Mouse (Mus musculus) liver, adult 2 months (tissue): ENCODE measurements at regions not wholly inside any gene's neighbourhood (a gene's known extent, or its start where the extent isn't known, plus 50 kb on each side); places are given as distances from the start of the nearest gene placed in this dataset.

Source experiments
- CTCF ChIP-seq: fragments of 200-500 bp; IDR thresholded peaks from 2 replicates; pipeline ENCODE4 v1.5.1; 2011; ENCODE audit warnings: low read depth, low read length, control low read depth
- POLR2A ChIP-seq: fragments of 200-500 bp; IDR thresholded peaks from 2 replicates; pipeline ENCODE4 v1.6.1; 2011; ENCODE audit warnings: low read length, control low read depth; ENCODE audit not compliant: insufficient read depth; ENCODE audit errors: extremely low read depth

- TF ChIP-seq CTCF (no peak), POLR2A (no peak)
Measured at GRCm38 (mm10) chrX:99287988-99288387, 152.1 kb downstream of the Efnb1 start.
